13 mouse cellular contexts compared by ENCODE assay signal in the genomic region with DNA sequence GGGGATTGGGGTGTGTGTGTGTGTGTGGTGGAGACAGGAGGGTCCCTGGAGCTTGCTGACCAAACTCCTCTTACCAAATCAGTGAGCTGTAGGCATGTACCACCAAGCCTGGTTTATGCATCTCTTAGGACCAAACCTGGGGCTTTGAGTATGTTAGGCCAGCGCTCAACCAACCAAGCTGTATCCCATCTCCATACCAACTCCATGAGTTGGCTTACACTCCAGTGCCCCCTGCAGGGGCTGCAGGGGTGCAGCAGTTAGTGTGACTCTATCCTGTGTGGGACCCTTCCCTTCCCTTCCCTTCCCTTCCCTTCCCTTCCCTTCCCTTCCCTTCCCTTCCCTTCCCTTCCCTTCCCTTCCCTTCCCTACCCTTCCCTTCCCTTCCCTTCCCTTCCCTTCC. TPM values are rescaled to one million over a fixed set of nuclear protein-coding genes. Genes with fewer than 3 reads are reported as not detected.
DNase-seq lines count a peak whose midpoint lies in the region; ATAC-seq and TF ChIP-seq lines count a peak whose summit lies in the region.
"Had no signal": no experiment of that assay in that cellular context is flagged by ENCODE, and none has a peak within 500 bp of the region (broad histone marks: within the 10 kb centered on the region; RNA-seq: fewer than 3 reads in every experiment).

No protein-coding gene starts in this region.

- no peaks in the 10 kb centered on the region for H3K79me2 ChIP-seq in C2C12 (ENCODE audit: control insufficient read depth, insufficient read depth)

- H3K4me3 ChIP-seq in gastrocnemius, adult 2 months: no peak overlapping the region
- no peak overlapping the region for H3K4me3 ChIP-seq in liver, postnatal 0 days (ENCODE audit: low read depth, low read length)
- H3K4me3 ChIP-seq in liver, embryonic 11.5 days (ENCODE audit: low read depth, low read length): no peak overlapping the region
- H3K4me3 ChIP-seq in C2C12 (ENCODE audit: insufficient read depth, poor library complexity, severe bottlenecking): no peak overlapping the region
- no peak overlapping the region for H3K4me3 ChIP-seq in bone marrow, adult 2 months (replicated peaks; ENCODE audit: control insufficient read depth, low read depth, low read length)
- H3K4me3 ChIP-seq: heart, embryonic 15.5 days had no signal

- no peak for ATAC-seq in liver, postnatal 0 days
- ATAC-seq in liver, embryonic 11.5 days (replicated peaks; ENCODE audit: low FRiP score): no peak
- ATAC-seq in megakaryocyte, adult 5-6 weeks (ENCODE audit: poor library complexity, severe bottlenecking): no peak
- ATAC-seq: inflammation-experienced regulatory T-cells, adult 6 months had no signal

- intact Hi-C loops in gastrocnemius, adult 2 months (cut with DNase I): no loop called here

- TF ChIP-seq POLR2A in bone marrow, adult 2 months (IDR thresholded peaks at IDR 0.05; ENCODE audit: borderline replicate concordance, control insufficient read depth, low read depth, low read length): no peak

- no peaks in the 10 kb centered on the region for H3K27me3 ChIP-seq in liver, postnatal 0 days (ENCODE audit: insufficient read depth, low read length)
- 0 out of 2 replicates have a peak, but pooled peaks cover 4% of the 10 kb centered on the region for H3K27me3 ChIP-seq in liver, embryonic 11.5 days (replicated peaks; ENCODE audit: control insufficient read depth, insufficient read depth, low read length)
- peaks cover 18% of the 10 kb centered on the region for H3K27me3 ChIP-seq in C2C12 (ENCODE audit: control insufficient read depth, insufficient read depth, insufficient read length)
- H3K27me3 ChIP-seq: heart, embryonic 15.5 days had no signal

- H3ac ChIP-seq in C2C12 (ENCODE audit: control insufficient read depth, insufficient read length, low read depth): no peak overlapping the region

- no peak overlapping the region for H3K9ac ChIP-seq in liver, postnatal 0 days (replicated peaks)
- H3K9ac ChIP-seq in liver, embryonic 11.5 days (ENCODE audit: low read depth, low read length): no peak overlapping the region
- H3K9ac ChIP-seq: heart, embryonic 15.5 days had no signal

- 87% methylated on average over 1 of the region's 1 CpGs for WGBS in liver, postnatal 0 days (ENCODE audit: insufficient replicate concordance)
- 94% methylated on average over 1 of the region's 1 CpGs for WGBS in liver, embryonic 11.5 days
- 87% methylated on average over 1 of the region's 1 CpGs for WGBS in bone marrow, adult 2 months

- no peaks in the 10 kb centered on the region for H3K36me3 ChIP-seq in liver, postnatal 0 days (replicated peaks; ENCODE audit: insufficient read depth, low read length)
- no peaks in the 10 kb centered on the region for H3K36me3 ChIP-seq in liver, embryonic 11.5 days (ENCODE audit: control insufficient read depth, insufficient read depth, low read length)
- H3K36me3 ChIP-seq in C2C12 (ENCODE audit: control insufficient read depth, insufficient read depth): no peaks in the 10 kb centered on the region
- H3K36me3 ChIP-seq: heart, embryonic 15.5 days had no signal

- TF ChIP-seq CTCF in gastrocnemius, adult 2 months (IDR thresholded peaks at IDR 0.05): peak; percentile 50
- TF ChIP-seq CTCF in liver, postnatal 0 days (IDR thresholded peaks at IDR 0.05; ENCODE audit: low read depth): peak; percentile 43
- TF ChIP-seq CTCF in C2C12 (IDR thresholded peaks at IDR 0.05; ENCODE audit: control insufficient read depth, insufficient read depth, insufficient read length): peak; percentile 12
- peak; percentile 43; the same call in 1 of the 2 replicates for TF ChIP-seq CTCF in bone marrow, adult 2 months (IDR thresholded peaks at IDR 0.05; ENCODE audit: control insufficient read depth, insufficient read depth, low read length)

- no peak overlapping the region for H3K4me2 ChIP-seq in liver, postnatal 0 days (ENCODE audit: low read depth, low read length)
- H3K4me2 ChIP-seq in liver, embryonic 11.5 days: no peak overlapping the region
- H3K4me2 ChIP-seq: heart, embryonic 15.5 days had no signal

- no peak for DNase-seq in gastrocnemius, adult 2 months
- no peak for DNase-seq in gastrocnemius, postnatal 4 days (ENCODE audit: low spot score in 2 of 2)
- no peak for DNase-seq in liver, postnatal 0 days
- no peak for DNase-seq in liver, embryonic 11.5 days (ENCODE audit: low spot score)
- no peak for DNase-seq in urinary bladder, postnatal 14 days (ENCODE audit: low spot score)
- DNase-seq: adrenal gland, postnatal 25 days; gastrocnemius, postnatal 36 days; kidney, postnatal 36 days had no signal

- no peaks in the 10 kb centered on the region for H3K79me3 ChIP-seq in C2C12 (ENCODE audit: low read depth)

- H3K9me3 ChIP-seq in liver, postnatal 0 days (ENCODE audit: low read length): no peaks in the 10 kb centered on the region
- no peaks in the 10 kb centered on the region for H3K9me3 ChIP-seq in liver, embryonic 11.5 days (ENCODE audit: control insufficient read depth, low read length)
- H3K9me3 ChIP-seq: heart, embryonic 15.5 days had no signal

- TF ChIP-seq EP300 in liver, postnatal 0 days (IDR thresholded peaks at IDR 0.05; ENCODE audit: low read depth): no peak

- no peaks in the 10 kb centered on the region for H3K4me1 ChIP-seq in liver, postnatal 0 days (ENCODE audit: insufficient read depth)
- no peaks in the 10 kb centered on the region for H3K4me1 ChIP-seq in liver, embryonic 11.5 days (replicated peaks; ENCODE audit: control insufficient read depth, insufficient read depth, low read length)
- no peaks in the 10 kb centered on the region for H3K4me1 ChIP-seq in bone marrow, adult 2 months (ENCODE audit: control insufficient read depth, insufficient read depth, low read length)
- H3K4me1 ChIP-seq: heart, embryonic 15.5 days had no signal

- no peak overlapping the region for H3K27ac ChIP-seq in gastrocnemius, adult 2 months
- H3K27ac ChIP-seq in liver, postnatal 0 days (ENCODE audit: low read depth): no peak overlapping the region
- H3K27ac ChIP-seq in liver, embryonic 11.5 days (ENCODE audit: low read depth, low read length): no peak overlapping the region
- no peak overlapping the region for H3K27ac ChIP-seq in bone marrow, adult 2 months (ENCODE audit: control insufficient read depth, insufficient read depth, low read depth, low read length, poor library complexity)
- H3K27ac ChIP-seq: heart, embryonic 15.5 days had no signal

TF ChIP-seq in C2C12, 6 proteins besides CTCF, POLR2A, EP300 and RAD21:
- no peak for TF ChIP-seq MAX (IDR thresholded peaks at IDR 0.05)
- TF ChIP-seq MYOD1 (IDR thresholded peaks at IDR 0.05; ENCODE audit: control insufficient read depth, insufficient read length, low read depth): no peak
- no peak for TF ChIP-seq CEBPB (IDR thresholded peaks at IDR 0.05; ENCODE audit: low read depth)

RNA-seq across cellular contexts. Expression of a gene that starts 16.6 kb away (rescaled TPM):
- 100 to 1,000 TPM; 138 to 200 TPM for total RNA-seq in gastrocnemius, adult 2 months (2021)
- 100 to 1,000 TPM; 198 to 217 TPM for total RNA-seq in gastrocnemius, postnatal 4 days (2021)
- 8.2 and 10.1 TPM in 2 replicates for polyA plus RNA-seq in liver, postnatal 0 days (2015; fragmentation: Nextera tagmentation; extraction: Ambion mirVana)
- 56.2 and 59.5 TPM in 2 replicates for polyA plus RNA-seq in liver, embryonic 11.5 days (2014; fragmentation: Nextera tagmentation; extraction: Ambion mirVana)
- polyA plus RNA-seq in C2C12 (2012; fragmentation: generic; extraction: Trizol): 120 TPM
- polyA plus RNA-seq in bone marrow, adult 2 months (2011; ENCODE audit: insufficient read depth, insufficient read length, low replicate concordance, missing spikeins): 25.2 and 56.9 TPM in 2 replicates
- 76.4 and 97.7 TPM in 2 replicates for total RNA-seq in megakaryocyte, adult 5-6 weeks (2015)
- 117 and 118 TPM in 2 replicates for total RNA-seq in megakaryocyte, adult 5-6 weeks (2017)

RNA-seq across cellular contexts. Expression of a gene that starts 19.6 kb away (rescaled TPM):
- total RNA-seq in gastrocnemius, adult 2 months (2021): 1 to 10 TPM in 1 of 2 experiments, under 1 TPM in 1; 0.79 to 1.5 TPM
- total RNA-seq in gastrocnemius, postnatal 4 days (2021): 1 to 10 TPM; 4.2 to 5.1 TPM
- polyA plus RNA-seq in liver, postnatal 0 days (2015; fragmentation: Nextera tagmentation; extraction: Ambion mirVana): not detected in 2 replicates
- 0.89 and 1.4 TPM in 2 replicates for polyA plus RNA-seq in liver, embryonic 11.5 days (2014; fragmentation: Nextera tagmentation; extraction: Ambion mirVana)
- polyA plus RNA-seq in C2C12 (2012; fragmentation: generic; extraction: Trizol): 0.12 TPM
- polyA plus RNA-seq in bone marrow, adult 2 months (2011; ENCODE audit: insufficient read depth, insufficient read length, low replicate concordance, missing spikeins): not detected in 2 replicates
- not detected in 2 replicates for total RNA-seq in megakaryocyte, adult 5-6 weeks (2015)
- not detected in 2 replicates for total RNA-seq in megakaryocyte, adult 5-6 weeks (2017)
- polyA plus RNA-seq: inflammation-experienced regulatory T-cells, adult 6 months had no signal

RNA-seq across cellular contexts. Expression of a gene that starts 39.8 kb away (rescaled TPM):
- 10 to 100 TPM; 11.8 to 15.7 TPM for total RNA-seq in gastrocnemius, adult 2 months (2021)
- total RNA-seq in gastrocnemius, postnatal 4 days (2021): 10 to 100 TPM; 19.9 to 20.3 TPM
- polyA plus RNA-seq in liver, postnatal 0 days (2015; fragmentation: Nextera tagmentation; extraction: Ambion mirVana): 6.9 and 8.0 TPM in 2 replicates
- 26.8 and 27.3 TPM in 2 replicates for polyA plus RNA-seq in liver, embryonic 11.5 days (2014; fragmentation: Nextera tagmentation; extraction: Ambion mirVana)
- 39.0 TPM for polyA plus RNA-seq in C2C12 (2012; fragmentation: generic; extraction: Trizol)
- polyA plus RNA-seq in bone marrow, adult 2 months (2011; ENCODE audit: insufficient read depth, insufficient read length, low replicate concordance, missing spikeins): 3.7 and 7.8 TPM in 2 replicates
- 12.5 and 14.0 TPM in 2 replicates for total RNA-seq in megakaryocyte, adult 5-6 weeks (2015)
- 13.3 and 19.9 TPM in 2 replicates for total RNA-seq in megakaryocyte, adult 5-6 weeks (2017)

RNA-seq across cellular contexts. Expression of a gene that starts 55.4 kb away (rescaled TPM):
- total RNA-seq in gastrocnemius, adult 2 months (2021): 10 to 100 TPM; 49.9 to 81.7 TPM
- total RNA-seq in gastrocnemius, postnatal 4 days (2021): 10 to 100 TPM; 74.6 to 78.1 TPM
- 87.9 and 93.4 TPM in 2 replicates for polyA plus RNA-seq in liver, postnatal 0 days (2015; fragmentation: Nextera tagmentation; extraction: Ambion mirVana)
- polyA plus RNA-seq in liver, embryonic 11.5 days (2014; fragmentation: Nextera tagmentation; extraction: Ambion mirVana): 35.5 and 37.4 TPM in 2 replicates
- polyA plus RNA-seq in C2C12 (2012; fragmentation: generic; extraction: Trizol): 56.9 TPM
- polyA plus RNA-seq in bone marrow, adult 2 months (2011; ENCODE audit: insufficient read depth, insufficient read length, low replicate concordance, missing spikeins): 12.0 and 23.7 TPM in 2 replicates
- 13.5 and 15.2 TPM in 2 replicates for total RNA-seq in megakaryocyte, adult 5-6 weeks (2015)
- total RNA-seq in megakaryocyte, adult 5-6 weeks (2017): 13.0 and 17.4 TPM in 2 replicates
